Mouse (Mus musculus) midbrain, embryonic 14.5 days (tissue): ENCODE results near the gene 1700013F07Rik. TPM values are rescaled to one million over a fixed set of nuclear protein-coding genes. Genes with fewer than 3 reads are reported as not detected.
A peak's percentile ranks its signal among the peaks of the same experiment; 100 is the strongest.

Source experiments
- ATAC-seq: fragments of 200-750 bp; cut with Nextera tagmentation; 2 replicates; pipeline ENCODE4 v1.8.0; 2017; ENCODE audit warnings: moderate number of reproducible peaks, moderate library complexity; ENCODE audit not compliant: low FRiP score, low TSS enrichment
- DNase-seq: peaks from one replicate; pipeline ENCODE4 v3.0.0-alpha.2; 2015
- H3K27ac ChIP-seq: fragments of 300-500 bp; sonication (generic); replicated peaks from 2 replicates; pipeline ENCODE4 v1.5.1; 2014; ENCODE audit warnings: mild to moderate bottlenecking, low read depth, low read length, moderate library complexity
- H3K27me3 ChIP-seq: fragments of 300-500 bp; sonication (generic); 2 replicates; pipeline ENCODE4 v1.6.1; 2014; ENCODE audit warnings: low read length, control low read depth, mixed read lengths; ENCODE audit not compliant: control insufficient read depth, insufficient read depth
- H3K36me3 ChIP-seq: fragments of 300-500 bp; sonication (generic); 2 replicates; pipeline ENCODE4 v1.6.1; 2014; ENCODE audit warnings: low read length, control low read depth; ENCODE audit not compliant: control insufficient read depth, insufficient read depth
- H3K4me1 ChIP-seq: fragments of 300-500 bp; sonication (generic); 2 replicates; pipeline ENCODE4 v1.6.1; 2014; ENCODE audit warnings: mild to moderate bottlenecking, antibody characterized with exemption, low read length, control low read depth; ENCODE audit not compliant: control insufficient read depth, insufficient read depth
- H3K4me2 ChIP-seq: fragments of 300-500 bp; sonication (generic); 2 replicates; pipeline ENCODE4 v1.6.1; 2014; ENCODE audit warnings: mild to moderate bottlenecking, low read length, moderate library complexity
- H3K4me3 ChIP-seq: fragments of 300-500 bp; sonication (generic); replicated peaks from 2 replicates; pipeline ENCODE4 v1.5.1; 2014; ENCODE audit warnings: low read depth, low read length
- H3K9ac ChIP-seq: fragments of 300-500 bp; sonication (generic); replicated peaks from 2 replicates; pipeline ENCODE4 v1.6.1; 2014; ENCODE audit warnings: mild to moderate bottlenecking, low read length, moderate library complexity
- H3K9me3 ChIP-seq: fragments of 300-500 bp; sonication (generic); 2 replicates; pipeline ENCODE4 v1.6.1; 2016; ENCODE audit warnings: low read length, control low read depth, mixed read lengths; ENCODE audit not compliant: control insufficient read depth
- WGBS: fragments of 180-500 bp; shearing (Covaris S2); extraction: QIAGEN DNeasy Blood & Tissue Kit; methylation state at CpG from one replicate; pipeline ENCODE4 v1.1.7; 2014; 5-methylcytosine and 5-hydroxymethylcytosine counted together
- polyA plus RNA-seq: library from polyadenylated mRNA; unstranded; fragments of >200 nt; fragmentation: Nextera tagmentation; extraction: Ambion mirVana; gene quantifications from 2 replicates; pipeline ENCODE4 v1.2.1, GENCODE M21; 2014

Gene 1700013F07Rik
- polyA plus RNA-seq, 1 experiment from 2014 or later = 1.6 TPM

GRCm38 (mm10) chr3:108535896-108536516, 2.1 kb downstream of the 1700013F07Rik start:
- H3K27me3 ChIP-seq = no peaks in the 10 kb centered on the region
- ATAC-seq (no peak), DNase-seq (peak; percentile 17)
- H3K4me2 ChIP-seq = peak overlapping the region; percentile 85
- peak overlapping the region; percentile 44 for H3K4me3 ChIP-seq
- peak overlapping the region; percentile 58 for H3K9ac ChIP-seq
- no peaks in the 10 kb centered on the region for H3K9me3 ChIP-seq
- 7% methylated on average over 15 of the region's 15 CpGs for WGBS
- H3K36me3 ChIP-seq = no peaks in the 10 kb centered on the region
- peak overlapping the region; percentile 81 for H3K27ac ChIP-seq
- peaks cover 12% of the 10 kb centered on the region; the same call in 1 of the 2 replicates for H3K4me1 ChIP-seq

GRCm38 (mm10) chr3:108536517-108537260, 2.7 kb downstream of the 1700013F07Rik start, which contains the start of gene 5330417C22Rik:
5330417C22Rik (minus strand) TSS chr3:108536536.
- peak; percentile 92 for DNase-seq
- Histone ChIP-seq H3K4me1 (peaks cover 12% of the 10 kb centered on the region; the same call in 1 of the 2 replicates), H3K27me3 (no peaks in the 10 kb centered on the region), H3K4me3 (peak within 1 kb of the TSS; percentile 44), H3K27ac (peak within 1 kb of the TSS; percentile 81), H3K36me3 (no peaks in the 10 kb centered on the region), H3K4me2 (peak within 1 kb of the TSS; percentile 85), H3K9me3 (no peaks in the 10 kb centered on the region), H3K9ac (peak within 1 kb of the TSS; percentile 58)
- peak; percentile 93 for ATAC-seq
- under 1% methylated on average over 35 of the region's 35 CpGs for WGBS

GRCm38 (mm10) chr3:108537303-108537702, 3.4 kb downstream of the 1700013F07Rik start:
- peak overlapping the region; percentile 24 for H3K4me3 ChIP-seq
- H3K27me3 ChIP-seq = no peaks in the 10 kb centered on the region
- H3K9me3 ChIP-seq = no peaks in the 10 kb centered on the region
- peak; percentile 95 for DNase-seq
- H3K4me1 ChIP-seq = peaks cover 12% of the 10 kb centered on the region; the same call in 1 of the 2 replicates
- H3K4me2 ChIP-seq = peak overlapping the region; percentile 85
- H3K9ac ChIP-seq = no peak overlapping the region; the same call in 1 of the 2 replicates
- ATAC-seq = peak; percentile 68
- 5% methylated on average over 17 of the region's 17 CpGs for WGBS
- no peaks in the 10 kb centered on the region for H3K36me3 ChIP-seq
- peak overlapping the region; percentile 70 for H3K27ac ChIP-seq

GRCm38 (mm10) chr3:108542299-108542698, 8.3 kb downstream of the 1700013F07Rik start:
- no peak for ATAC-seq
- H3K9ac ChIP-seq = no peak overlapping the region
- DNase-seq = no peak
- no peak overlapping the region for H3K4me3 ChIP-seq
- no peaks in the 10 kb centered on the region for H3K27me3 ChIP-seq
- no peaks in the 10 kb centered on the region for H3K36me3 ChIP-seq
- H3K27ac ChIP-seq = no peak overlapping the region
- no peak overlapping the region for H3K4me2 ChIP-seq
- no peaks in the 10 kb centered on the region for H3K9me3 ChIP-seq
- 84% methylated on average over 11 of the region's 11 CpGs for WGBS
- peaks cover 6% of the 10 kb centered on the region; the same call in 1 of the 2 replicates for H3K4me1 ChIP-seq

GRCm38 (mm10) chr3:108554111-108554561, 20.2 kb downstream of the 1700013F07Rik start:
- ATAC-seq (peak; percentile 80), DNase-seq (no peak)
- under 1% methylated on average over 42 of the region's 42 CpGs for WGBS
- no peaks in the 10 kb centered on the region for H3K27me3 ChIP-seq
- peak overlapping the region; percentile 98 for H3K9ac ChIP-seq
- peaks cover 30% of the 10 kb centered on the region for H3K36me3 ChIP-seq
- peak overlapping the region; percentile 94 for H3K27ac ChIP-seq
- H3K9me3 ChIP-seq = no peaks in the 10 kb centered on the region
- H3K4me2 ChIP-seq = peak overlapping the region; percentile 79
- H3K4me1 ChIP-seq = peaks cover 6% of the 10 kb centered on the region; the same call in 1 of the 2 replicates
- H3K4me3 ChIP-seq = peak overlapping the region; percentile 86

- peaks cover 6% of the 10 kb centered on the region; the same call in 1 of the 2 replicates for H3K4me1 ChIP-seq
- peak overlapping the region; percentile 94 for H3K27ac ChIP-seq
- no peaks in the 10 kb centered on the region for H3K27me3 ChIP-seq
- H3K9me3 ChIP-seq = no peaks in the 10 kb centered on the region
- DNase-seq (peak; percentile 99), ATAC-seq (peak; percentile 96)
- H3K4me3 ChIP-seq = peak overlapping the region; percentile 86
- peaks cover 30% of the 10 kb centered on the region for H3K36me3 ChIP-seq
- peak overlapping the region; percentile 98 for H3K9ac ChIP-seq
- H3K4me2 ChIP-seq = peak overlapping the region; percentile 79
- WGBS = 16% methylated on average over 22 of the region's 22 CpGs
Observed at GRCm38 (mm10) chr3:108554587-108555312, 20.8 kb downstream of the 1700013F07Rik start.

GRCm38 (mm10) chr3:108557888-108558287, 23.9 kb downstream of the 1700013F07Rik start:
- H3K9me3 ChIP-seq = no peaks in the 10 kb centered on the region
- ATAC-seq (no peak), DNase-seq (no peak)
- H3K36me3 ChIP-seq = peaks cover 33% of the 10 kb centered on the region
- H3K4me3 ChIP-seq = no peak overlapping the region
- 93% methylated on average over 4 of the region's 4 CpGs for WGBS
- H3K9ac ChIP-seq = no peak overlapping the region
- H3K4me2 ChIP-seq = no peak overlapping the region
- no peaks in the 10 kb centered on the region for H3K27me3 ChIP-seq
- no peak overlapping the region for H3K27ac ChIP-seq
- H3K4me1 ChIP-seq = peaks cover 16% of the 10 kb centered on the region

GRCm38 (mm10) chr3:108562133-108562730, 28.3 kb downstream of the 1700013F07Rik start, which contains the start of gene Tmem167b:
Tmem167b (minus strand) TSS chr3:108562466.
- WGBS = under 1% methylated on average over 44 of the region's 45 CpGs
- peak; percentile 95 for ATAC-seq
- peak within 1 kb of the TSS; percentile 94 for H3K27ac ChIP-seq

More at GRCm38 (mm10) chr3:108562133-108562730, 28.3 kb downstream of the 1700013F07Rik start, which contains the start of gene Tmem167b:
- no peaks in the 10 kb centered on the region for H3K9me3 ChIP-seq
- peak; percentile 100 for DNase-seq
- H3K4me2 ChIP-seq = peak within 1 kb of the TSS; percentile 64
- peak within 1 kb of the TSS; percentile 84 for H3K4me3 ChIP-seq
- peak within 1 kb of the TSS; percentile 79 for H3K9ac ChIP-seq
- peaks cover 14% of the 10 kb centered on the region for H3K4me1 ChIP-seq
- H3K27me3 ChIP-seq = no peaks in the 10 kb centered on the region
- H3K36me3 ChIP-seq = peaks cover 22% of the 10 kb centered on the region
